Mouse (Mus musculus): ENCODE results near the gene Atf6.

GRCm38 (mm10) chr1:170694821-170695291 lies 172.7 kb downstream of the Atf6 start:
- TF ChIP-seq CTCF (IDR thresholded peaks at IDR 0.05; ENCODE audit: insufficient read depth, low read depth, low read length) (no peak), POLR2A (IDR thresholded peaks at IDR 0.05; ENCODE audit: insufficient read depth, low read depth, low read length) (no peak)

Data from olfactory bulb, adult 2 months (tissue).